Mouse (Mus musculus) CH12.LX (cell line): ENCODE measurements around the gene Spib. TPM values are rescaled to one million over a fixed set of nuclear protein-coding genes. Genes with fewer than 3 reads are reported as not detected.

Experiments
- DNase-seq: peaks from one replicate; pipeline ENCODE4 v3.0.0-alpha.2; 2013; ENCODE audit errors: extremely low read depth
- H3K27ac ChIP-seq: 2 replicates; pipeline ENCODE4 v1.5.1; 2012; ENCODE audit warnings: low read depth, mild to moderate bottlenecking, control low read depth, moderate library complexity; ENCODE audit not compliant: insufficient read depth
- H3K27me3 ChIP-seq: replicated peaks from 2 replicates; pipeline ENCODE3; 2012; ENCODE audit warnings: inconsistent platforms
- H3K36me3 ChIP-seq, 2 experiments: replicated peaks in 1 of 2; 2 replicates each; pipeline versions ENCODE3 to v1.6.1; 2012; ENCODE audit warnings: inconsistent platforms in 1 of 2, low read length in 1 of 2, mild to moderate bottlenecking in 1 of 2, mixed read lengths in 1 of 2, moderate library complexity in 1 of 2; ENCODE audit not compliant: control insufficient read depth in 1 of 2, insufficient read depth in 1 of 2
- H3K4me1 ChIP-seq, 2 experiments: 2 replicates each; pipeline ENCODE4 v1.6.1; 2012; ENCODE audit warnings: inconsistent platforms in 1 of 2, moderate library complexity in 1 of 2; ENCODE audit not compliant: insufficient read depth in 2 of 2, control insufficient read depth in 1 of 2
- H3K4me2 ChIP-seq: 2 replicates; pipeline ENCODE4 v1.6.1; 2012; ENCODE audit warnings: low read depth, mild to moderate bottlenecking, control low read depth; ENCODE audit not compliant: poor library complexity, insufficient read depth, severe bottlenecking
- H3K4me3 ChIP-seq, 3 experiments: fragments of 150-350 bp in 1 of 3; sonication (generic) in 1 of 3; replicated peaks in 1 of 3; 2 replicates each; pipeline versions ENCODE3 to v1.5.1; 2011 to 2012; ENCODE audit warnings: low read depth in 2 of 3, low read length in 2 of 3, mild to moderate bottlenecking in 2 of 3, moderate library complexity in 2 of 3, control low read depth in 1 of 3, improper control_type of control experiment in 1 of 3, inconsistent platforms in 1 of 3, mixed read lengths in 1 of 3; ENCODE audit not compliant: poor library complexity in 1 of 3
- H3K79me2 ChIP-seq: replicated peaks from 2 replicates; pipeline ENCODE4 v1.6.1; 2012; ENCODE audit warnings: mild to moderate bottlenecking, moderate library complexity; ENCODE audit not compliant: control insufficient read depth, poor library complexity, insufficient read depth, severe bottlenecking; ENCODE audit errors: extremely low read depth
- H3K9ac ChIP-seq: 2 replicates; pipeline ENCODE4 v1.6.1; 2012; ENCODE audit warnings: low read depth, mild to moderate bottlenecking, control low read depth, moderate library complexity; ENCODE audit not compliant: insufficient read depth
- H3K9me3 ChIP-seq: replicated peaks from 2 replicates; pipeline ENCODE3; 2012; ENCODE audit warnings: low read length, inconsistent platforms, mixed read lengths
- CHD2 ChIP-seq: IDR thresholded peaks from 2 replicates; pipeline ENCODE4 v1.6.1; 2011; ENCODE audit warnings: low read length, improper control_type of control experiment
- E2F4 ChIP-seq: IDR thresholded peaks from 2 replicates; pipeline ENCODE4 v1.6.1; 2011; ENCODE audit warnings: low read depth, low read length, improper control_type of control experiment; ENCODE audit not compliant: insufficient replicate concordance
- ELF1 ChIP-seq: IDR thresholded peaks from 2 replicates; pipeline ENCODE4 v1.6.1; 2014; ENCODE audit warnings: low read depth, mild to moderate bottlenecking, inconsistent platforms, low read length, improper control_type of control experiment
- EP300 ChIP-seq: IDR thresholded peaks from 2 replicates; pipeline ENCODE4 v1.6.1; 2011; ENCODE audit warnings: low read length, improper control_type of control experiment
- IRF4 ChIP-seq: IDR thresholded peaks from 2 replicates; pipeline ENCODE4 v1.6.1; 2014; ENCODE audit warnings: low read depth, mild to moderate bottlenecking, inconsistent platforms, low read length, improper control_type of control experiment
- MAX ChIP-seq: IDR thresholded peaks from 2 replicates; pipeline ENCODE4 v1.6.1; 2011; ENCODE audit warnings: low read length, improper control_type of control experiment
- MEF2A ChIP-seq: IDR thresholded peaks from 2 replicates; pipeline ENCODE4 v1.6.1; 2014; ENCODE audit warnings: low read depth, mild to moderate bottlenecking, inconsistent platforms, low read length, improper control_type of control experiment, borderline replicate concordance
- POLR2AphosphoS2 ChIP-seq: IDR thresholded peaks from 2 replicates; pipeline ENCODE4 v1.6.1; 2011; ENCODE audit warnings: low read depth, low read length, improper control_type of control experiment
- SMC3 ChIP-seq: IDR thresholded peaks from 2 replicates; pipeline ENCODE4 v1.6.1; 2011; ENCODE audit warnings: low read depth, low read length, improper control_type of control experiment
- TBP ChIP-seq: conservative IDR thresholded peaks from 2 replicates; pipeline ENCODE4 v1.6.1; 2011; ENCODE audit warnings: low read depth, low read length, improper control_type of control experiment
- TCF12 ChIP-seq: IDR thresholded peaks from 2 replicates; pipeline ENCODE4 v1.6.1; 2014; ENCODE audit warnings: low read depth, mild to moderate bottlenecking, inconsistent platforms, low read length, improper control_type of control experiment
- USF1 ChIP-seq: IDR thresholded peaks from 2 replicates; pipeline ENCODE4 v1.6.1; 2014; ENCODE audit warnings: low read depth, mild to moderate bottlenecking, inconsistent platforms, low read length, improper control_type of control experiment
- USF2 ChIP-seq: conservative IDR thresholded peaks from 2 replicates; pipeline ENCODE4 v1.6.1; 2011; ENCODE audit warnings: low read depth, low read length, improper control_type of control experiment
- ZKSCAN1 ChIP-seq: IDR thresholded peaks from 2 replicates; pipeline ENCODE4 v1.6.1; 2012; ENCODE audit warnings: low read depth, inconsistent platforms, low read length, improper control_type of control experiment, borderline replicate concordance
- ZNF384 ChIP-seq: IDR thresholded peaks from 2 replicates; pipeline ENCODE4 v1.6.1; 2012; ENCODE audit warnings: low read depth, low read length, improper control_type of control experiment, inconsistent platforms
- dilution Hi-C: fragments of 300-500 bp; cut with MboI; formaldehyde crosslinking; loops from 2 replicates; pipeline ENCODE4 v1.14.3; 2020; ENCODE audit warnings: low sequenced_read_pairs; ENCODE audit not compliant: extremely low pct_unique_long_range_greater_than_20kb, extremely low pct_ligation_motif_present
- in situ Hi-C: fragments of 300-500 bp; cut with MboI; formaldehyde crosslinking; loops from 3 replicates; pipeline ENCODE4 v1.14.3; 2019; ENCODE audit warnings: low sequenced_read_pairs, low pct_ligation_motif_present, low pct_unique_long_range_greater_than_20kb, mixed read lengths
- polyA plus RNA-seq: library from polyadenylated mRNA; unstranded; fragments of >175 nt; gene quantifications from 2 replicates; pipeline ENCODE4 v1.2.1, GENCODE M21; 2012; ENCODE audit warnings: low read depth; ENCODE audit not compliant: insufficient read length
- total RNA-seq, 2 experiments: library from RNA; depleted of rRNA; stranded (reverse); fragments of 300-350 nt in 1 of 2; fragments of >200 nt in 1 of 2; gene quantifications; 2 replicates each; pipeline ENCODE4 v1.2.3; 2012 to 2014

Gene Spib
- total and polyA plus RNA-seq, 3 experiments = 194 to 336 (median 200) TPM

DNA sequence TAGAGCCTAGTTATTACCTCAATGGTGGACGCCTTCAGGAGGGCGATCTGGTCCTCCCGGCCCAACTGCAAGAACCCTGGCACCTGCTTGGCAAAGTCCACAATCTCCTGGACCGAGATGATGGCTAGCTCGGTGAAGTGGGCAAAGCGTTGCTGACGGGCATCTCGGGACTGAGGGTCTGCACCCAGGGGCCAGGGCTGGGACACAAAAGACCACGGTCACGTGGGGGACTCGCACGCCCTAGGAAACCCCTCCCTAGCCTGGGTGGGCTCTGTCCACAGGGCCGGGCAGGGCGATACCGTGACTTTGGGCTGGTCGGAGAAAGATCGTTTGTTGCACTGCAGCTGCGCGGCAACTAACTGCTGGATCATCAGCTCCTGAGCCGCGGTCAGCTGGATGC lies 19.4 kb upstream of the Spib start:
- no peak overlapping the region for H3K27ac ChIP-seq
- H3K4me3 ChIP-seq = no peak overlapping the region
- H3K79me2 ChIP-seq = peaks cover 10% of the 10 kb centered on the region; the same call in 1 of the 2 replicates
- H3K36me3 ChIP-seq = peaks cover 30 to 37% of the 10 kb centered on the region in 2 experiments
- in situ Hi-C loops (loop anchor here (5.0 kb wide), 1 partner anchor 44 kb away; no protein-coding TSS in a partner anchor), dilution Hi-C loops (no loop called here)
- H3K27me3 ChIP-seq = no peaks in the 10 kb centered on the region
- H3K9me3 ChIP-seq = no peaks in the 10 kb centered on the region
- TF ChIP-seq TCF12 (no peak), CHD2 (no peak), USF1 (no peak), IRF4 (no peak), ZNF384 (no peak), MEF2A (no peak), E2F4 (no peak), TBP (no peak), POLR2AphosphoS2 (no peak), USF2 (no peak), ZKSCAN1 (no peak), ELF1 (no peak), SMC3 (no peak), EP300 (no peak)
- no peak overlapping the region for H3K9ac ChIP-seq
- no peak for DNase-seq
- H3K4me2 ChIP-seq = no peak overlapping the region
- H3K4me1 ChIP-seq = peaks cover 12 to 27% of the 10 kb centered on the region in 2 experiments

DNA sequence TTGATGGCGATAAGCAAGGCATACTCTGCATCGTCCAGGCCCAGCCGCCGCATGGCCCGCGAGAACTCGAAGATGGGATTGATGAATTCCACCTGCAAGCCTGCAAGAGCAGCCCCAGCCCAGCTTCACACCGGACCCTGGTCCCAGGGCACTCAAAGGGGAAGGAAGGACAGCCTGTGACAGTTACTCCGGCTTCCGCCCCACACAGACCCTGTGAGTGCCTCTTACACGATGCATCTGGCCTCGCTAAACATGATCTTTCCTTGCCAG lies 18.5 kb upstream of the Spib start:
- H3K36me3 ChIP-seq = peaks cover 30 to 40% of the 10 kb centered on the region in 2 experiments
- dilution Hi-C loops = no loop called here
- H3K9me3 ChIP-seq = peaks cover 3% of the 10 kb centered on the region
- no peaks in the 10 kb centered on the region for H3K27me3 ChIP-seq
- no peak overlapping the region for H3K27ac ChIP-seq
- DNase-seq = no peak
- peaks cover 12 to 33% of the 10 kb centered on the region in 2 experiments for H3K4me1 ChIP-seq
- in situ Hi-C loops = loop anchor here (5.0 kb wide), 1 partner anchor 43 kb away; no protein-coding TSS in a partner anchor
- H3K4me3 ChIP-seq = no peak overlapping the region
- no peak overlapping the region for H3K9ac ChIP-seq
- no peak for TF ChIP-seq MAX
- no peak overlapping the region for H3K4me2 ChIP-seq
- peaks cover 10% of the 10 kb centered on the region; the same call in 1 of the 2 replicates for H3K79me2 ChIP-seq
